Mouse (Mus musculus) urinary bladder, postnatal 4 days (tissue): ENCODE measurements around the gene Pde4a.

Experiments used
- DNase-seq, 2 experiments: peaks; one replicate each; pipeline ENCODE4 v3.0.0; 2021 to 2022; ENCODE audit warnings: low spot score in 2 of 2

The Pde4a gene

DNA sequence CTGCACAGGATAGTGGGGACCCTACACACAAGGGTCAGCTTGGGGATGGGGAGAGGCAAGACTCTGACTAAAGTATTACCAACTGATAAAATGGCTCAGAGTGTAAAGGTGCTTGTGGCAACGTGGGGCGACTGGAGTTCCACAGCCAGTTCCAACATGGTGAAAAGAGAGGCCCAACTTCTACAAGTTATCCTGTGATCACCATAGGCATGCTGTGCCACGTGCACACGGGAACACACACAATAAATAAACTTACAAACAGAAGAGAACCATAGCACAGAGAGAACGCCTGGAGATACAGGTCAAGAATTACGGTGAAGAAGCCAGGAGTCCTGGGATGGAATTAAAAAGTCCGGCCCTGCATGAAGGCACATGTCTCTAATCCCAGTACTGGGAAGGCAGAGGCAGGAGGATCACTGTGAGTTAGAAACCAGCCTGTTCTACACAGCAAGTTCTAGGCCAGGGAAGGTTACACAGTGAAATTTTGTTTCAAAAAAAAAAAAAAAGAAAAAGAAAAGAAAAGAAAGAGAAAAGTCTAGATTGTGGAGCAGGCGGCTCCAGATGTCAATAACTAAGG, 16.3 kb upstream of the Pde4a start:
- no peak for DNase-seq

DNA sequence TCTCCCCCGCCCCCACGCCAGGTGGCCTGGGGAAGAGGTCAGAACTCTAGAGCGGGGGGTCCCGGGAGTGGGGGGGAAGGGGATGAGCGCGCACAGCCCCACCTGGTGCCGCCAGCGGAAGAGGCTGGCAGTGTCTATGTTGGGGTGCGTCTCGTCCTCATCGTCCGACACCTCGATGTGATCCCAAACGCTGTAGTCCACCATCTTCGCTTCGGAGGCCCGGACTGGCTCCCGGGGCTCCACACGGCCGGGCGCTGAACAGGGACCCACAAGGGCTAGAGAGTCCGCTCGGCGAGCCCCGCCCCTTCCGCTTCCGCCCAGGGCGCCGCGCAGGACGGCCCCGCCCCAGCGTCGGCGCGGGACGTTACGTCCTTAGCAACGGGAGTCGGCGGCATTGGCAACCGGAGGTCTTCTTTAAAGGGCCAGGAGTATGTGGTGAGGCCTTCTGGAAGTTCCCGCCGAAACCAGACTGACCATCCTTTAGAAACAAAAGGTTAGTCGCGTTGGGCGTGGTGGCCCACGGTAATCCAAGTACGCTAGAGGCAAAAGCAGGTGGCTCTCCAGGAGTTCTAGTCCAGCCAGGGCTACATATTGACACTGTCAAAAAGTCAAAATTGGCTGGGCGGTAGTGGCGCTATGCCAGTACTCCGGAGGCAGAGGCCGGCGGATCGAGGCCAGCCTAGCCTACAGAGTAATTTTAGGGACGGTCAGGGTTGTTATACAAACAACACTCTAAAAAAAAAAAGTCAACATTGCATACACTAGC, 15.7 kb upstream of the Pde4a start, which contains the start of gene Cdc37:
Gene Cdc37 (minus strand): TSS at position 329 of the 766 bp plus-strand sequence.
- peak; percentile 91 to 92 for DNase-seq

DNA sequence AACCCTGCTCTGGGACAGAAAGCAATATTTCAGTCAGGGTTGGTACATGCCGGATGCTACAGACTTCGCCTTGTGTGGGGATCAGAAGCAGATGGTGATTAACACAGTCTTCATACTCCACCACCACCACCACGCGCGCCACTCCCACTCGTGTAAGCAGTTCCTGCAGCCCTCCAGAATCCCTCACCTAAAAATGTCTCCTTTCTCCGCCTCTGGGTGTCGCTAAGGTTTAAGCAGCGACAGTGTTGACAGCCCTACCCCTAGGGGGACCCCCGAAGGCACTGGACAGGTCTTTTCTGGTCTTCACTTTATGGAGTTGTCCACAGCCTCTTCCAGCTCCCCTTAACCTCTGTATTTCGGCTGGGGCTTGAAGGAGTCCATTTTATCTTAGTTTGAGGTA, 12.8 kb upstream of the Pde4a start:
- DNase-seq, result peak in 1 of 2 experiments; percentile 47

DNA sequence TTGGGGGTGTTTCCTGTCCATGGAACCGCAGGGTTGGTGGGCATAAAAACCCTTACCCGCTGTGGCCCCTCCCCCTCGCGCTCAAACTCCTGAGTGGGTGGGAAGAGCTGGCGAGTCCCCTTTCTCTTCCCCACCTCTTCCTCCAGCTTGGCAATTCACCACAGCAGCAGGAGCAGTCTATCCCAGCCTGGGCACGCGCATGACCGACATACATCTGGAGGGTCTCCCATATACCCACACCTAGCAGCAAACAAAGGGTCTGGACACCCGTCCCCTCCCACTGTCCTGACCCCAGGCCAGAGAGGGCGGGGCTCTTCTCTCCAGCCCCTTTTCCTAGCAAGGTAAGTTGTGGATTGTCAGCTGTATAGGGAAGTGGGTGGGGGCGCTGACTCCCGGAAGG, 12.2 kb upstream of the Pde4a start:
- no peak for DNase-seq

DNA sequence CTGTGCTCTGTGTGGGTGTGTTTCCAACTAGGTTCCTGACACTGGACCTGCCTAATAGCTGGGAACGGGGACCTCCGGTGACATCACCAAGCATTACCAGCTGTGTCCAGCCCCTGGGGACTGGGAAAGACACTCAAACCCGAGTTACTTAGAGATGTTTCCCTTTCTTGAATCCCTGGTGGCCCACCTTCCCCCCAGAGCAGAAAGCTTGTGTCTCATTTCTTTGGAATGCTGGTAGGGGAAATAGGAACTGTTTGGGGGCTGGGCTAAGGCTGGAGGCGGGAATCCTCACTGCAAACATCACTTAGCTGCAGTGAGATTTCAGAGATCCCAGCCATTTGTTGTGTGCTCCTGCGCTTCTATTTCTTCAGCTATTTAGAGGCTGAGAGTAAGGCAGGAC, 11.7 kb upstream of the Pde4a start:
- DNase-seq, result no peak

DNA sequence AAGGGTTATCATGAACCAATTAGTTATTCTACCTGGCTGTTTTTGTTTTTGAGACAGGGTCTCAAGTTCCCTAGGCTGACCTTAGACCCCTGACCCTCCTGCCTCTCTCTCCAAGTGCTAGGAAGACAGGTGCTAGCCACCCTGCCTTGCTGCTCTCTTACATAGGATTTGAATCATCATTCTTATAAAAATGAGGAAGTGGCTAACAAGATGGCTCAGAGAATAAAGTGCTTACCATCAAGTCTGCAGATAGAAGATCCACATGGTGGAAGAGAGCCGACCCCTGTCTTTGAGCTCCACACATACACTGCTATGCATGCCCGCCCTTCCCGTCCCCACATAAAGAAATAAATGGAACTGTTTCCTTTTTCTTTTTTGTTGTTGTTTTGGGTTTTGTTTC, 10.7 kb upstream of the Pde4a start:
- DNase-seq, result no peak

DNA sequence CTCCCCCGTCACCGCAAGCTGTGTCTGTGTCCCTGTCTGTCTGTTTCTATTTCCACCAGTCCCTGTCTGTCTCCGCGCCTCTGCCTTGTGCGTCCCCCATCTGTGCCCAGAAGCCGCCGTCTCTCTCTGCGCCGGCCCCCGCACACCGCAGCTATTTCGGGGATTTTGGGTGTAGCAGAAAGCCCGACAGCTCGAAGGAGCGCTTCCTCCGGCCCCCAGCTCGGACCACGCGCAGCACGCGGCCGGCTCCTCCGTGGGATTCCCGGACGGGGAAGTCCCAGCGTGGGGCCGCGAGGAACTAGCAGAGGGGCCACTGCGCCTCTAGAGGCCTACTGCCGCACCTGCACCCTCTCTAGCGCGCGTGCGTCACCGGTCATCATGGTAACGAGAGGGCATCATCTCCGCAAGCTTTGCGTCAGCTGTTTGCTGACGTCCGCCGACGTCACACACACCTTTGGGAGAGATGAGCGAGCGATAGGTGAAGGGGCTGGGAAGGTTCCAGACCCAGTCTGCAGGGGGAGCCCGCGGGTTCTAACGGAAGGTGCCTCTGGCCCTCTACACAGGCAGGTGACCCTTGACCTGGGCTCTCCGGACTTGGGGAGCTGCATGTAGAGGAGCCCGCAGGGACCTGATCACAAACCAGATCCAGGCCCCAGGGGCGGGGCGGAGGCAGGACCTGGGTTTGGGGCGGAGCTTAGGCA, 4.2 kb upstream of the Pde4a start:
- peak; percentile 76 to 88 for DNase-seq

DNA sequence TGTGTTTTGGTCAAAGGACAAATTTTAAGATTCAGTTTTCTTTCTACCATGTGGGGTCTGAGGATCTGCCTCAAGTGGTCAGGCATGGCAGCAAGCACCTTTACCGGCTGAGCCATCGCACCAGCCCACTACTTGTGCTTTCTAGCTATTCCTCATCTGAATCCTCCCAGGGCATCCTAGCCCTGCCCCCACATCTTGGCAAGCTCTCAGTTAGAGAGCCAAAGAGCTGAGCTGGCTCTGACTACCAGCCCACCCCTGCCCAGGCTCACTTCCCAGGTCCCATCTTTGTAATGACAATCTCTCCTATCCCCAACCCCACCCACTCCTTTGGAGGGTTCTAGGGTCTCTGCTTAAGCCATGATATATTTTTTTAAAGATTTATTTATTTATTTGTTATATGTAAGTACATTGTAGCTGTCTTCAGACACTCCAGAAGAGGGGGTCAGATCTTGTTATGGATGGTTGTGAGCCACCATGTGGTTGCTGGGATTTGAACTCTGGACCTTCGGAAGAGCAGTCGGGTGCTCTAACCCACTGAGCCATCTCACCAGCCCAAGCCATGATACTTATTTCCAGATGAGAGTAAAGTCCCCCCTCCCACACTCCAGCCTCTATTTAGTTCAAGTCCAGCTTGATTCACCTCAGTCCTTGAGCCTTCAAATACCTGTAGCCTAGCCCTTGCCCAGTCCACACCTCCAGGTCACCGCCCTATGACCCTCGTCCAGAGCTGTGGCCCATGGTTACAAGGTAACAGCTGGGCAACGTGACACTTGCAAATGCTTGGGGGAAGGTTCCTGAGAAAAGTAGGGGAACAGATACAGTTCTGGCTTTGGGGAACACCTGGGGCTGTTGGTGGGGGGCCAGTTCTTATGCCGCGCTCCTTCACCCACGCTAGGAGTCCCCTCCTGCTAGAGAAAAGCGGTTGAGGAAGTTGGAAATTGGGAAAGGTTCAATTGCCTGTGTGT, 2.1 kb upstream of the Pde4a start:
- no peak for DNase-seq

DNA sequence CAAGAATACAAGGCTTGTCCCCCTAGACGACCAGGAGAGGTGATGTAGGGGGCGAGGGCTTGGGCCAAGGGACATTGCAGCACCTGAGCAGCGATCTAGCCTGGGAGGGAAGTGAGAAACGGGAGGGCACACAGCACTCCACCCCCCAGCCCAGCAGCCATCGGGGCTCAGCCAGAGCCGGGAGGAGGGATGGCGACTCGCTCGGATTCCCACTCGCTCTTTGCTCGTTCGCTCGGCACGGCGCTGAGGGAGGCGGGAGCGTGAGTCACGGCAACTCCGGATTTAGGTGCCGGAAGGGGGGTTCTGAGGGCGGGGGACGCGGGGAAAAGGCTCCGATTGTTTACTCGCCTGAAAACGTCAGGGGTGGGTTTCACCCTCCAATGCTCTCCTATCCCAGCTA, 1.4 kb upstream of the Pde4a start:
- no peak for DNase-seq

DNA sequence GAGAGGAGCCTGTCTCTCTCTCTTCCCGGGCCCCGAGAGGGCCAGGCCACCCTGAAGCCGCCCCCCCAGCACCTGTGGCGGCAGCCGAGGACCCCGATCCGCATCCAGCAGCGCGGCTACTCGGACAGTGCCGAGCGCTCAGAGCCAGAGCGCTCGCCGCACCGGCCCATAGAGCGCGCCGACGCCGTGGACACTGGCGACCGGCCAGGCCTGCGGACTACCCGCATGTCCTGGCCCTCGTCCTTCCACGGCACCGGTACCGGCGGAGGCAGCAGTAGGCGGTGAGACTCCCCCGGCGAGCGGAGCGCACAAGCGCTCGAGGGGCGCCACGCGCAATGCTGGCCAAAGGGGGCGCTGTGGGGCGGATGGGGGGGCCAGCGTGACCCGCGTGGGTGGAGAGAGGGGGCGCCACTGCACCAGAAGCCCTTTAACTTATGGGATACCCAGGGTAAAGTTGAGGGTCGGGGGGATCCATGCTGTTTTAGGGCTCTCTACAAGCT, 488 bp downstream of the Pde4a start:
- peak; percentile 33 to 73 for DNase-seq

DNA sequence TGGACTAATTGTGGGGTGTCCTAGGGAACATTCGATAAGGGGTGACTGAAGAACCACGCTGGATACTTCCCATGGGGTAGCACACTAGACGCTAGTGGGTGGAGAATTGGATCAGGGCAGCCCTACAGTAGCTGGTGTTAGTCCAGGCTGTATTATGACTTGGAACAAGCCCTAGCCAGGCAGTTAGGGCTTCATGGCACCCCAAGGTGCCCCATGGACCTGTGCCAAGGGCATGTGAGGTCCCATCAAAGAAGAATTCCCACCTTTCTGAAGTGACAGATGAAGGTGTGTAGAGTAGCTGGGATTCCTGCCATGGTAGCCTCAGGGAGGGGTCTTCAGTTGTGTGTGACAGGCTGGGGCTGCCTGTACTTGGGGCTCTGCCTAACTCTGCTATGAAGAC, 1.0 kb downstream of the Pde4a start:
- no peak for DNase-seq

DNA sequence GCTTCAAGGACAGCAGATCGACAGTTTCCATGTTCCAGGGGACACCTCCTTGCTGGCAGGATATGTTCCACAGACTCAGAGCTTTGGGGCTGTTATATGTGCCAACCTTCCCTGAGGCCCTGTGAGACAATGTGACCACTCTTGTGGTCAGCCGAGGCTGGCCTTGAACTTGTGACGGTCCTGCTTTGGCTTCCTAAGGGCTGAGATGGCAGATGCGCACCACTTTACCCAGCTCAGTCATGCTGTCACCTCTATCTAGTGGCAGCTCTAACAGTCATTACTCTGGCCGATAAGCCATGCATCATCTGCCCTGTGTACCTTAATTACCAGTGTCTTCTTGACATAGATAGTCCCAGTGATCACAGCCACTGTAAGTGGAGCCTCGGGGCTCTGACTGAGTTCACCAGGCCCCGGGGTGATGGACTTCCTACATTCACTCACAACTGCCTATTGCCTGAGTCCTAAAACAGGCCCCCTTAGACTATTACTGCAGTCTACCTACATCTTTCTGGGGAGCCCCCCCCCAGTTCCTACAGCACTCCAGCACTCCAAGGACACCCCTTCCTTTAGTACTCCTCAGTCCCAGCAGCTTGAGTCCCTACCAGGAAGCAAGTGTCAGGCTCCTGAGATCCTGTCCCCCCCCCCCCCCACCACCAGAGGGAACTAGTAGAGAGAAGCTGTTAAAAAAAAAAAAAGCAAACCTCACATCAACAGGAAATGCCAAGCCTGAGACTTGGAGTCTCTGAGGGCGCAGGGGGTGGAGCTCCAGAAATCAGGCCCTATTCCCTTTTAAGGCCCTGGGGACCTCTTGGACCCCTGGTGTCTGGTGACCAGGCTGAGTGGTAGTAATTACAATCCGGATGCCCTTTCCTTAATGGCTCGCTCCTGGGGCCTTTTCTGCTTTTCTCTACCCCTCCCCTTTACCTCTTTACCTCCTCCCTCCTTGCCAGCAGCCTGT, 1.9 kb downstream of the Pde4a start:
- DNase-seq, result no peak

DNA sequence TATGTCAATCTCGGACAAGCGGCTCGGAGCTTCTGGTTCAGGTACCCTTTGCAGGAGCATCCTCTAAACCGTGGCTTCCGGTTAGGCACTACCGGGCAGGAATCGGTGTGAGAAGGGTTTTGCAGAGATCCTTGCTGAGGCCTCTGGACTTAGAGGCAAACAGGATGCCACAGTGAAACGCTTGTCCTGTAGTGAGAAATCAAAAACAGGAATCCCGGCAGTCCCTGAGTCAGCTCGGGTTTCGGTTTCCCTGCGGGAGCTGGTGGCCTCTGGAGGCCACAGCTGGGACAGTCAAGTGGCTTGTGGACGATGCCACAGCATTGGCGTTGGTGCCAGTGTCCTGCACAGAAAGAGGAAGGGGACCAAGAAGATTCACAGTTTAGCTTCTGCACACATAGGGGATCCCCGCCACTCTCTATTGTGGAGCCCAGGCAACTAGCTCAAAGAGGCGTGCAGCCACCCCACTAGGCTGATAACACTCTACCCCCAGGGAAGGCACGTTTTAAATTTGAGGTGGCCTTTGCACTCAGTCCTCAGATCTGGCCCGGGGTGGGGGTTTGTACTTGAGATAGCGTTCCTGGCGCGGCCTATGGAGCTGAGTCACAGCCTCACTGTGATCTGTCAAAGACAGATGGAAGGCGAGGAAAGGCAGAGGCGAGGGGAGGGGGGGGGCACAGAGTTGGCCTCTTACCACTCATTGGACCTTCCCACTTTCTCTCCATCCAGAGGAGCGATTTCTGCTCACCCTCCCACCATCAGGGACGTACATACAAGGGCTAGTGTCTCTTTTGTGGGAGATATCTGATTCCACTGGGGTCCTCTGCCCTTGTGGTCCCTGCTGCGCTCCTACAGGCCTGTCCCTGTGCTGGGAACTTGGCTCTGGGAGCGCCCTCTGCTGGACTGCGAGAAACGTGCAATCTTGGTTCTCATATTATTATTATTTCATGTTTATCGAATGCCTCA, 2.9 kb downstream of the Pde4a start:
- DNase-seq, result peak; percentile 56 to 72

DNA sequence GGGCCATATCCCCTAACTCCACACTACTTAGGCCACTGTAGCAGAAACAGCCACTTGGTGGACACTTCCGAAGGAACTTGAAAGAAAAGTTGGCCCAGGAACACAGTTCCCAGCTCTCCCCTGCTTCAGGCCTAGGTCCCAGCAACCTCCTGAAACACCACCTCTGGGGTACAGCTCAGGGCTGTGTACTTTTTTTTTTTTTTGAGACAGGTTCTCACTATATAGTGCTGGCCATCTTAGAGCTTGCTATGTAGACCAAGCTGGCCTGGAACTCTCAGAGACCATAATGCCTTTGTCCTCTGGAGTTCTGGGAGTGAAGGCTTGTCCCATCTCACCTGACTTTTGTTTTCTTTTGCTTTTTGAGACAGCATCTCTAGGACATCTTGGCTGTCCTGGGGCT, 3.6 kb downstream of the Pde4a start:
- no peak for DNase-seq

DNA sequence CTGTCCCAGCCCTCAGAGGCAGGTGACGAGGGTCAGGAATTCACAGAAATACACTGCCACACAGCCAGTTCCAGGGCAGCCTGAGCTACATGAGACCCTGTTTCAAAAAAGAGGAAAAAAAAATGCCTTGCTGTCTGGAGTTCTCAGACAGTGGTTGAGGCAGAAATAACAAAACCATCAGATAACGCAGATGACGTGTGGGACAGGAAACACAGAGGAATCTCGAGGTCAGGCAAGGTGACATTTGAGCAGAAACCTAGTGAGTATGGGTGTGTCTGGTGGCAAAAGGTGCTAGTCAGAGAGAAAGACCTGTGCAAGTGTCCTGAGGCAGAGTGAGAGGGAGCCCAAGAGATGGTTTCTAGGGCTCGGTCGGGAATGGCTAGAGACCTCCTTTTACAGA, 6.8 kb downstream of the Pde4a start:
- no peak for DNase-seq

DNA sequence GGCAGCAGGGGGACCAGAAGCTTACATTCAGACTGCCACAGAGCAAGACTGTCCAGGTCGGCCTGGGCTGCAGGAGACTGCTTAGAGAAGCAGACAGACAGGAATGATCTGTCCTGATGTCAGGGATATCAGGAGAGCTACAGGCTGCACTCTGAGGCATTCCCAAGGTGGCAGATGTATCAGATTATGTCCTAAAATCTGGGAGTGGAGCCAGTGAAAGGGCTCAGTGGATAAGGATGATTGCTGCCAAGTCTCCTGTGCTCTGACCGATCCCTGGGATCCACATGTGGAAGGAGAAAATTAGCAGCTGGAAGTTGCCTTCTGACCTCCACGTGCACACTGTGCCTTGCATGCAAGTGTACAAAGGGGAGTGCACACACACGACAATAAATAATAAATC, 14.9 kb downstream of the Pde4a start:
- DNase-seq, result no peak

DNA sequence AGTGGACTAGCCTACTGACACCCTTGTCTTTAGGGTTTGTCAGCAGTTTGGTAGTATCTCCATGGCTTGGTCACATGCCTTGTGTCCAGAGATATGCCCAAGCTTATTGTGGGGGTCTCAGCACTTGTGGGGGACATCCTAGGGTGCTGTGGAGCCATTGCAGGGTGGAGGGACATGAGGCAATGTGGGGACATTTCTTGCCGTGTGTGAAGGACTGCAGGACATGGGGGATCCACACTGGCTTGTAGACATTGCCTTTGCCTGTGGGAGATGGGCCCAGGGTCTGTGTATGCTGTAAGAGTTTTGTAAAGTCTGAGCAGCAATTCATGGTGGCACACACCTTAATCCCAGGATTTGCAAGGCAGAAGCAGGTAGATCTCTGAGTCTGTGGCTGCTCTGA, 15.3 kb downstream of the Pde4a start:
- DNase-seq, result no peak

DNA sequence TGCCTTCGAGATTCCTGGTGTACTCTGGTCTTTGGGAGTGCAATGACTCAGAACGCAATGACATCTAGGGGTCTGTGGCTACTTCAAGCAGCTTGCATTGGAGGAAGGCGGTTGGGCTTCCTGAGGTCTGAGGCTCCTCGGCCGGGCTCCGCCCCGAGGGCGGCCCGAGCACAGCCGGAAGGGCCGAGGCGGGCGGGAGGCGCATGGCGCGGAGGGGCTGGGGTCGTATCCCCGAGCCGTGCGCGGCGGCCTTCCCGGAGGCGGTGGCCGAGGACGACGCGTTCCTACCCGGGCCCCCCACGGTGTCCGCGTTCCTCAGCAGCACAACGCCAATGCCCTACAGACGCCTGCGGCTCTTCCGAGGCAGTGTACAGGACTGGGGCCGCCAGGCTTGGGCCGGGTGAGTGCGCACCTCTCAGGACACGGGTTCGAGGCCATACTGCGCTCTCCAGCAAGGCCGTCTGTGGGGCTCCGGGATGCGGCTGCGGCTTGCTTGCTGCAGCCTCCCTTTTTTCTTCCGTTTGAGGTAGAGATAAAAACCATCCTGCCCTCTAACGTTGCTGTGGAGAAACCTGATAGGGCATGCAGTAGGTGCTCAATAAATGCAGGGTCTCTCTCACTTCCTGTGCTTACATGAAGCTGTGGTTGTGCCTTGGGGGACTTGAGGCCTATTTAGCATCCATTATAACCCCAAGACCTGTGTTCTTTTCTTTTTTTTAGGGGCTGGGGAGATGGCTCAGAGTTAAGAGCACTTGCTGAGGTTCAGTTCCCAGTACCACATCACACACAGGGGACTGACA, 16.1 kb downstream of the Pde4a start:
- peak in 1 of 2 experiments; percentile 45 for DNase-seq
